Mouse (Mus musculus) E14TG2a.4 (cell line): ENCODE results near the gene Litaf.

Experiments used
- H3K27me3 ChIP-seq: 2 replicates; pipeline ENCODE4 v1.6.1; 2014; ENCODE audit warnings: low read length, control low read depth; ENCODE audit not compliant: insufficient read depth
- H3K36me3 ChIP-seq: 2 replicates; pipeline ENCODE4 v1.6.1; 2014; ENCODE audit warnings: low read length, control low read depth; ENCODE audit not compliant: insufficient read depth
- H3K4me1 ChIP-seq: replicated peaks from 2 replicates; pipeline ENCODE4 v1.6.1; 2014; ENCODE audit warnings: low read depth, low read length, control low read depth
- H3K4me3 ChIP-seq: replicated peaks from 2 replicates; pipeline ENCODE4 v1.5.1; 2014; ENCODE audit warnings: mild to moderate bottlenecking, low read length
- H3K9me3 ChIP-seq: 2 replicates; pipeline ENCODE4 v1.6.1; 2014; ENCODE audit warnings: low read length, control low read depth
- CTCF ChIP-seq: conservative IDR thresholded peaks from 2 replicates; pipeline ENCODE4 v1.5.1; 2014; ENCODE audit warnings: low read length
- NANOG ChIP-seq: IDR thresholded peaks from 2 replicates; pipeline ENCODE4 v1.6.1; 2014; ENCODE audit warnings: borderline replicate concordance, low read length, mixed read lengths
- POU5F1 ChIP-seq: IDR thresholded peaks from 2 replicates; pipeline ENCODE4 v1.6.1; 2014; ENCODE audit warnings: low read length, borderline replicate concordance

The Litaf gene

GRCm38 (mm10) chr16:11066029-11066832 lies at the start of gene Litaf:
Litaf (minus strand) TSS chr16:11066157.
- Histone ChIP-seq H3K36me3 (peaks cover 5% of the 10 kb centered on the region), H3K9me3 (no peaks in the 10 kb centered on the region), H3K27me3 (peaks cover 44% of the 10 kb centered on the region), H3K4me1 (peaks cover 31% of the 10 kb centered on the region), H3K4me3 (peak within 1 kb of the TSS; percentile 93)
- TF ChIP-seq CTCF (no peak), POU5F1 (no peak), NANOG (no peak)

DNA sequence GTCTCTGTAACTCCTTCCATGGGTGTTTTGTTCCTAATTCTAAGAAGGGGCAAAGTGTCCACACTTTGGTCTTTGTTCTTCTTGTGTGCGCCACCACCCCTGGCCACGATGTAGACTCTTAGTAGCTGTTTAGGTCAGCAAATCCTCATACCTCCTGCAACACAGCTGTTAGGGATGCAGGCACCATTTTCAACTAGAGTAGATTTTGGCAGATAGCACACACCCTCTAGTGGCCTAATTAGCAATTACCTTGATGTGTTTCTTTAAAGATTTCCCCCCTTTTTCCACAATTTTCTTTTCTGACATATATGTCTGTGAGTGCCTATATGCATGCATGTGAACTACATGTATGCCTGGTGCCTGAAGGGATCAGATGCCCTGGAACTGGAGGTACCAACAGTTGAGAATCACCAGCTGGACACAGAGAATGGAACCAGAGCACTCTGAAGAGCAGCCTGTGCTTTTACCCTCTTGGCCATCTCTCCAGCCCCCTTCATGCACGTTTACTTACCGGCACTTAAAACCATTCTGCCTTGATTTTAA lies 43.3 kb upstream of the Litaf start:
- H3K4me3 ChIP-seq: no peak overlapping the region
- peaks cover 15% of the 10 kb centered on the region; the same call in 1 of the 2 replicates for H3K9me3 ChIP-seq
- no peaks in the 10 kb centered on the region for H3K4me1 ChIP-seq
- H3K36me3 ChIP-seq: peaks cover 25% of the 10 kb centered on the region; the same call in 1 of the 2 replicates
- TF ChIP-seq POU5F1: no peak
- TF ChIP-seq NANOG: no peak
- peak; percentile 84 for TF ChIP-seq CTCF
- H3K27me3 ChIP-seq: no peaks in the 10 kb centered on the region

DNA sequence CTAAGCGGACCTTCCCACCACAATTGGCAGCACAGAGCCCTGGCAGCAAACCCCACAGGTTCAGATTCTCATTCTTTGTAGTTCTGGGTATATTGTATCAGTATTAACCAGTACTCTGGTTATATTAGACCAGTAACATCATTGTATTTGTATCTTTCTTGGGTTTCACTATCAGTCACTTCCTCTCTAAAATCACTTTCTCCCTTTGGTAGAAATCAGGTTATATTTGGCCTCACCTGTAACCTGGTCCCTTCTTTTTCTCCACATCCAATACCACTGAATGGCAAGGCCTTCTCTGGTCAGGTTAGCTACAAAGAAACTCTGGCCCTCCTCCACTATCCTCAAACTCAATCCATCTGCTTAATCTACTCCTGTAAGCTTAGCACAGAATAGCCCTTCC lies 38.9 kb upstream of the Litaf start:
- Histone ChIP-seq H3K36me3 (peaks cover 33% of the 10 kb centered on the region), H3K4me1 (no peaks in the 10 kb centered on the region), H3K9me3 (peaks cover 15% of the 10 kb centered on the region; the same call in 1 of the 2 replicates), H3K4me3 (no peak overlapping the region), H3K27me3 (no peaks in the 10 kb centered on the region)
- no peak for TF ChIP-seq NANOG
- no peak for TF ChIP-seq POU5F1
- TF ChIP-seq CTCF: no peak

GRCm38 (mm10) chr16:11097301-11097700 lies 31.3 kb upstream of the Litaf start:
- Histone ChIP-seq H3K4me1 (no peaks in the 10 kb centered on the region), H3K4me3 (no peak overlapping the region), H3K9me3 (no peaks in the 10 kb centered on the region), H3K27me3 (no peaks in the 10 kb centered on the region), H3K36me3 (peaks cover 29% of the 10 kb centered on the region)
- TF ChIP-seq POU5F1: no peak
- no peak for TF ChIP-seq NANOG
- no peak for TF ChIP-seq CTCF

DNA sequence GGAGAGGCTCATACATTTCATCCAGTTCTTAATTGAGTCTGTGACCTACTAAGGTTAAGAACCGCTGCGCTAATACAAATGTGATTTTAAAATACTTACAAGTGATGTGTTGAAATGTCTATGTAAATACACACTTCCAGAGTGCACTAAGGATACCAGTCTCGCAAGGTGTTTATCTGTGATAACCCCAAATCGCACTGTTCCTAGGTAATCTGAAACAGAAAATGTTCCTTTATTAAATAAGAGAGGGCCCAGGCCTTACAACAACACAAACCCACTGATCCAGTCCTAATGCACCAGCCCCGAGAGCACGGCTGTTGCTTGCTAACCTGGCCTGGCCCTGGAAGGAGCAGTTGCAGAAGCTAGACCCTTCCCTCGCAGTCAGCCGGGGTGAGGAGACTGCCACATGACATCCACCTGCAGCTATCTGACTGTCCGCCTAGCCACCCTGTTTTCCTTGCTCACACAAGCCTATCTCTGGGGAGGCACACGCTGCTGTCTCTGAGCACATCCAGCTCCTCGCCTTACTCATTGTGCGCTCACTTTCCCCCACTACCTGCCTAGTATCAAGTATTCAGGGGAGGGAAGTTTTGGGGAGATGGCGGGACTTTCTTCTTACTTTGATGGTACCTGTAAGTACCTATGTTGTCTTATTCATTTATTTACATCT lies 27.9 kb upstream of the Litaf start:
- no peak overlapping the region for H3K4me3 ChIP-seq
- no peaks in the 10 kb centered on the region for H3K27me3 ChIP-seq
- no peaks in the 10 kb centered on the region for H3K4me1 ChIP-seq
- no peaks in the 10 kb centered on the region for H3K9me3 ChIP-seq
- H3K36me3 ChIP-seq: peaks cover 49% of the 10 kb centered on the region
- TF ChIP-seq POU5F1 (no peak), NANOG (no peak), CTCF (no peak)

DNA sequence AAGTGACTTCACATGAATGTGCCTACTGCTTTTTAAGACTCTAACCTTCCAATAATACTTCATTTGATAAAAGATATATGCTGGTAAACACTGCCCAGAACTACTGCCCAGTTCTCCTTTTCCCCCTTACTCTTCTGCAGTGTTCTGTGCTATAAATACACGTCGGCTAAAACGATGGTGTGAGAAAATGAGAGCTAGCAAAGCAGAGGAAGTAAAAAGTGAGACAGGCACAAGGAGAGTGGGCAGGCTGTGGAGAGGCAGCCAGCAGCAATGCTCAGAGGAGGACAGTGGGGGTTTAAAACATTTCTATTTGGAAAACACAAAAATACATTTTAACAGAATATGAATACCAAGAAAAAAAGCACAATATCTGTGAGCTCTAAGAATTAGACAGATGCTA lies 26.6 kb upstream of the Litaf start:
- no peaks in the 10 kb centered on the region for H3K4me1 ChIP-seq
- TF ChIP-seq POU5F1 (no peak), CTCF (no peak), NANOG (no peak)
- H3K4me3 ChIP-seq: no peak overlapping the region
- H3K9me3 ChIP-seq: no peaks in the 10 kb centered on the region
- H3K36me3 ChIP-seq: peaks cover 58% of the 10 kb centered on the region
- H3K27me3 ChIP-seq: no peaks in the 10 kb centered on the region

- TF ChIP-seq NANOG: no peak
- no peak for TF ChIP-seq CTCF
- H3K36me3 ChIP-seq: peaks cover 63% of the 10 kb centered on the region
- H3K27me3 ChIP-seq: no peaks in the 10 kb centered on the region
- no peak overlapping the region for H3K4me3 ChIP-seq
- H3K9me3 ChIP-seq: no peaks in the 10 kb centered on the region
- no peaks in the 10 kb centered on the region for H3K4me1 ChIP-seq
Observed at GRCm38 (mm10) chr16:11092061-11092460, 26.1 kb upstream of the Litaf start.

- TF ChIP-seq NANOG (no peak), POU5F1 (no peak), CTCF (no peak)
- no peaks in the 10 kb centered on the region for H3K9me3 ChIP-seq
- no peaks in the 10 kb centered on the region for H3K27me3 ChIP-seq
- no peaks in the 10 kb centered on the region for H3K4me1 ChIP-seq
- no peak overlapping the region for H3K4me3 ChIP-seq
- H3K36me3 ChIP-seq: peaks cover 67% of the 10 kb centered on the region
Observed at GRCm38 (mm10) chr16:11090836-11091570, 25.0 kb upstream of the Litaf start.
